Mouse (Mus musculus) brain, embryonic 14.5 days (tissue): ENCODE data around the gene Ssbp4.

Experiments used
- CTCF ChIP-seq: fragments of 200-500 bp; IDR thresholded peaks from 2 replicates; pipeline ENCODE4 v1.5.1; 2012; ENCODE audit warnings: inconsistent platforms, mild to moderate bottlenecking, moderate library complexity, borderline replicate concordance; ENCODE audit not compliant: insufficient read depth, insufficient read length; ENCODE audit errors: extremely low read depth
- POLR2A ChIP-seq: fragments of 200-500 bp; IDR thresholded peaks from 2 replicates; pipeline ENCODE4 v1.6.1; 2012; ENCODE audit warnings: mild to moderate bottlenecking, inconsistent platforms, borderline replicate concordance; ENCODE audit not compliant: poor library complexity, insufficient read depth, insufficient read length, severe bottlenecking; ENCODE audit errors: extremely low read depth

GRCm38 (mm10) chr8:70555079-70555747 is 53.5 kb downstream of the Ssbp4 start:
- TF ChIP-seq CTCF (no peak), POLR2A (no peak)
